Mouse (Mus musculus) ovary, adult 18-20 months (tissue): ENCODE results near the gene Wap.

Source experiments
- DNase-seq: peaks from one replicate; pipeline ENCODE4 v3.0.0; 2022; ENCODE audit warnings: low spot score, mixed read lengths

Wap gene

DNA sequence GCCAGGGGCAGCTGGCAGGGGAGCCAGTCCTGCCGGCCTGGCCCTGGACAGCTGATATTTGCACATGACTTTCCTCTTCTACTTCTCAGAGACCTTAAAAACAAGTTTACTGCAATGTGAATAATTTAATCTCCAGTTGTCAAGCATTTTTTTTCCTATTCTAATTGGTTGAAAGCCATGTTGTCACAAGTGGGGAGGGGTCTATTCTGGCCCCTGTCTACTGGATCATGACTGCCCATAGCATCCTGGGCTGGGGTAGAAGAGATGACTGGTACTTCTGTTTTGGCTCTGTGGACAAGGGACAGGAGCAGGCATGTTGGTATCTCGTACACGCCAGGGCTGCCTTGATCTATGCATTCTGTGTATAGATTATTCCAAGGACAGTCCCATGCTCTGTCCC lies 41.8 kb downstream of the Wap start:
- DNase-seq, result no peak

DNA sequence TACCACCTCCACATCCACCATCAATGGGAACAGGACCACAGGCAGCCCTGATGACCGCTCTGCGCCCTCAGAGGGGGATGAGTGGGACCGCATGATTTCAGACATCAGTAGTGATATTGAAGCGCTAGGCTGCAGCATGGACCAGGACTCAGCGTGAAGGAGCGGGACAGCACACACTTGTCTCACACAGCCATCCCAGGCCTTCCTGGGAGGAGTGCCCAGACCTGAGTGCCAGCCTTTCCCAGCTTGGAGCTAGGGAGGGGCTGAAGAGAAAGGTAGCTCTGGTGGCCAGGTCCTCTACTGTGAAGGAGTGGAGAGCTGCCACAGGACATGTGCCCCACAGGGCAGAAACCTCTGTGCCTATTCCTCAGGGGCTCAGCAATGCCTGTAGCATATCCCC lies 42.2 kb downstream of the Wap start:
- DNase-seq, result no peak

GRCm38 (mm10) chr11:6595339-6595738 lies 43.1 kb downstream of the Wap start:
- no peak for DNase-seq

DNA sequence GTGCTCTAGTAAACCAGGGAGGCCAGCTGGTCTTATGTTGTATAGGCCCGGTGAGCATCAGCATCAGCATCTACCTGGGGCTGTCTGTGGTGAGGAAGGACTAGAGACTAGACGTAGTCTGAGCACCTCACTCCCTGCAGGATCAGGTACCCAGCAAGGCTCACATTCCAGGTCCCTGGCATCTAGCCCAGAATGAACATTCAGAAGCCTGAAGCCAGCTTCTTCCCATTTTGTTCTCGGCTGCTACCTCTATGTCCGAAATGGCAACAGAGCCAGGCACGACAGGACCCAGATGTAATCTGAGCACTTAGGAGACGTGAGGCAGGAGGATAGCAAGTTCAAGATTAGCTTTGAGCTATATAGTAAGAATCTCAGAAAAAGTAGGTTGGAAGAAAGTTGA lies 43.6 kb downstream of the Wap start:
- no peak for DNase-seq

DNA sequence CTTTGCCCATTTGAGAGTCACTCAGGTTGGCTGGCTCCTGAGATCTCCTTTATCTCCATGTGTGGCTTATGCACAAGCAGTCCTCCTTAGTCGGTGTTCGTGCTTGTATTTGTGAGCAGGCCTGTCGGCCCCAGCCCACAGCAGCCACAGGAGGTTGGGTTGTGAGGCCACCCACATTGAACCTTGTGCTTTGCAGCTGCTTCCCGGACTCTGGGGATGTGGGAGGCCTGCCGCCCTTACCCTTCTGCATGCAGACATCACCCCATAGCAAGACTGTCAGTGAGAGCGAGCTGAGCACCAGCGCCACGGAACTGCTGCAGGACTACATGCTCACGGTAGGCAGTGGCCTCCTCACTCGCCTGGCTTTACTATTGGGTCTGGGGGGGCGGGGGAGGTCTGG lies 45.0 kb downstream of the Wap start:
- DNase-seq, result no peak

- no peak for DNase-seq
These were observed 47.3 kb downstream of the Wap start for GRCm38 (mm10) chr11:6590933-6591675.

DNA sequence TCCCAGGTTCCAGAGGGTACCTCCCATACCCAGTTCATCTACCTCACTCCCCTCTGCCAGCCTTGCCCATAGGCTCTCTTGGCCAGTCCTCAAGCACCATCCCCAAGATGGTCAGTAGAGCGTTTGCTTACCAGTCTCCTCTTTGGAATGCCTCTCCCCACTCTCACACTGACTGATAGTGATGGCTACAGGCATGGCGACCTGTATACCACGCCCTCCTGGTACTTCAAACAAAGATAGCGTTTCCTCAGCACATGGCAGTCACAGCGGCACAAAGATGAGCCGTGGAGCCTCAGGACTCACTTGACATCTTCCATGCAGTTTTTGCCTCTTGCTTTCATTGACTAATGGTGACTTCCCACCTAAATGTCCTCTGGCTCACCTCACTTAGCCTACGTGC lies 48.6 kb downstream of the Wap start:
- DNase-seq, result no peak

- DNase-seq, result no peak
These were observed 50.1 kb downstream of the Wap start for GRCm38 (mm10) chr11:6588295-6588694.

DNA sequence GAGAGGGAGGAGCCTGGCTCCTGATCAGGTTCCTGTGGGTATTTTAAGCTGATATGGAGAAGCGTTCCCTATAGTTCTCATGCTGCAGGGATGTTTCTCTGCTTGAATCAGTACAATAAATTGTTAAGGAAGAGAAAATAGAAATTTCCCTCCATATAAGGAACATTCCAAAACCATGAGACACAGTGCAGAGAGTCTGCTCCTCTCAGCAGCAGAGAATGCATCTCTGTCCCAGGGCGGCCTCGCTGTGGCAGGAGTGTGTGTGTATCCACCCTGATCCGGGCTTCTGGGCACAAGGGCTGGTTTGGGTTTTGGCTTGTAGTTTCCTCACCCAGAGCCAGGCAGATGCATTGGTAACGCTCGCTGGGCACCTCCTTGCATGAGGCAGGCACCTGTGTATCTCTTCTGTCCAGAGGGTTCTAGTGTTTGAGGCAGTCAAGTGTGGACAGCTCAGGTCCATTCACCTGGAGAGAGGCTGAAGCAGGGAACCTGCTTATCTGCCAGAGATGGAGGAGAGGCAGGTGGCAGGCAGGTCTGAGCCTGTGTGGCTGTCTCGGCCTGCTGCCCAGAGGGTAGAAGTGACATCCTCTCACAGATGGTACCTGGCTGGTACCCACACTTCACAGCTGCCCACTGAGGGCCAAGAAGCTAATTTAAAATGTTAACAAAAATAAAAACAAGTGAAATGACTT lies 51.0 kb downstream of the Wap start:
- no peak for DNase-seq

DNA sequence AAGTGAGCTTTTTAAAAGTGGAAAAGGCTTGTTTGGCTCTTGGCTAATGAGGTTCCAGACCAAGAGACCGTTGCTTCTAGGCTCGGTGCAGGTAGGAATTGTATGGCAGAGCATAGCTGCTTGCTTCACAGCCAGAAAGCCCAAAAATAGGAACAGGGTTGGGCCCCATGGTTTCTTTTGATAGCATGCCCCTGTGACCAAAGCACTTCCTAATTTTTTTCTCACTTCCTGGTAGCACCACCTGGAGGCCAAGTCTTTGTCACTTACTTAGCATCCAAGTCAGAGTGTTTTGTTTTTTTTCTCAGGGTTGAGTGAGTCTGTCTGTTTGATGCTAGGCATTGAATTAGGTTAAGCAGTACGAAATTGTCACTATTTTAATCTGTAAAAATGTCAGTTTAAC lies 51.8 kb downstream of the Wap start:
- no peak for DNase-seq

DNA sequence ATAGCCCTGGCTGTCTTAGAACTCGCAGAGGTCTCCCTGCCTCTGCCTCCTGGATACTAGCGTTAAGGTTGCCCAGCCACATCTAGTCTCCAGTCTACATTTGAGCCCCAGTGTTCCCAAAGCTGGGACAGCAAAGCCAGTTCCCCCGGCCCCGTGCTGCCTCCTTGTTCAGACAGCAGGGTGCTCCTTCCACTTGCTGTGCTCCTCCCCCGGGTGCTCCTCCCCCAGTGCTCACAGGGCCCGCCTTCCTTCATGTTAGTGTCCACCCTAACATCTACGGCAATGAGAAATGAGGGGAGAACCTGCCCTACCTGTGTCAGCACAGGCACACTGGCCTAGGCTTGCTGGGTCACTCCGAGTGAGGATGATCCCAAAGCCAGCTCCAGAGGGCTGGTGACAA lies 52.7 kb downstream of the Wap start:
- no peak for DNase-seq
